Mouse (Mus musculus) layer of hippocampus, adult 11-12 months (tissue): ENCODE data around the gene Rab39.
A peak's percentile ranks its signal among the peaks of the same experiment; 100 is the strongest.

Source experiments
- DNase-seq: peaks from one replicate; pipeline ENCODE4 v3.0.0; 2022; ENCODE audit warnings: low spot score

Rab39 gene

DNA sequence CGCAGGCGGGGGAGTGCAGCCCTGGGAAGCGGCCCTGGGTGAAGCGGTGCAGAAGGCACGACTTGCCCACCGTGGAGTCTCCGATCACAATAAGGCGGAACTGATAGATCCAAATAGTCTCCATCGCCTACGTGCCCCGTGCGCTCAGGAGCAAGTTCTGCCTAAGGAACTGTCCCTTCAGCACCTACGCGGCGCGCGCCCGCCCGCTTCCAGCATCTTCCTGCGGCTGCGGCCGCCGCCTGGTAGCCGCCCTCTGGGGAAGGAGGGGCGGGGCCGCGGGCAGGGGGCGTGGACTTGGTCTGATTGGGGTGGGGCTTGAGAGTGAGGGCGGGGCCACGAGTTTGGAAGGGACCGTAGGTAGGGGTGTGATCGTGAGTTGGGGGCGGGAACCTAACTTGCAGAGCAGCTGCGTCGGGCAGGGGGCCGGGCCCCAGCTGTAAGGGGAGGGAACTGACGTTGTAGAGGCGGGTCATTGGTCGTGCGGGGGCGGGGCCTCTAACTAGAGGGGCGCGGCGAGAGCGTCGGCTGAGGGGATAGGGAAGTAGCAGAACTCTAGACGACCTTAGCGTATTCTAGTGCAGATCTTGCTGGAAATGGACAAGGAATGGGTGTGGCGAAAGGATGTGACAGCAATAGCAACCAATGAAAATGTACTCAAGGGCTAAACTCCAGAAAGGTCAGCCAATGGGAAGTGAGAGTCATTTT, at the start of gene Rab39:
Gene Rab39 (minus strand): TSS at position 241 of the 705 bp plus-strand sequence.
- DNase-seq: peak; percentile 84

DNA sequence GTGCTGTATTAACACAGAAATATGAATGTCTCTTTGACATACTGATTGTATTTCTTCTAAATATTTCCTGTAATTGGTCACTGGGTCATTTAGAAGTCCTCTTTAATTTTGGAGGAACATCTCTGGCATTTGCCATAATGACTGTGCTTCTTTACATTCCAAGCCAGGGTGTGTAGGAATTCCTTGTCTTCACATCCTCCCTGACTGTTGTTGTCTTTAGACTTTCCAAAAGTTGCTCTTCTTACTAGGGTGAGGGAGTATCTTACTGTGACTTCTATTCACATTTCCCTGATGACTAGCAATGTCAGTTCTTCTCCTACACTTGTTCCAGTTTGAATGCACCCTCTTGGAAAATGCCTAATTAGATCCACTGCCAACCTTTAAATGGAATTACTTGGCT, 48.8 kb upstream of the Rab39 start:
- DNase-seq: no peak

DNA sequence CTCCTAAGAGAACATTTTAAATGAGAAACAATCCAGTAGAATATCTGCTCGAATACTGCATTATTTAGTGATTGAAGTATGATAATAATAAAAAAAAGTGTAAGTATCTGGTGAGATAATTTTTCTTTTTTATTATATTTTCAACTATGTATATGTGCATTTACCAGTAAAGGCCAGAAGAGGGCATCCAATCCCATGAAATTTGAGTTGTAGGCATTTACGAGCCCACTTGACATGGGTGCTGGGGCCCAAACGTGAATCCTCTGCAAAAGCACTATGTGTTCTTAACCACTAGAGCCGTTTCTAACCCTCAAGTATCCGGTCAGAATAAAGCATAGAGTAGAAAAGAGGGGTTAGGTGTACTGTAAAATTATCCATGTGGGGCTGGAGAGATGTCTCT, 44.9 kb upstream of the Rab39 start:
- no peak for DNase-seq

- no peak for DNase-seq
Observed at GRCm38 (mm10) chr9:53750411-53750810, 44.4 kb upstream of the Rab39 start.

DNA sequence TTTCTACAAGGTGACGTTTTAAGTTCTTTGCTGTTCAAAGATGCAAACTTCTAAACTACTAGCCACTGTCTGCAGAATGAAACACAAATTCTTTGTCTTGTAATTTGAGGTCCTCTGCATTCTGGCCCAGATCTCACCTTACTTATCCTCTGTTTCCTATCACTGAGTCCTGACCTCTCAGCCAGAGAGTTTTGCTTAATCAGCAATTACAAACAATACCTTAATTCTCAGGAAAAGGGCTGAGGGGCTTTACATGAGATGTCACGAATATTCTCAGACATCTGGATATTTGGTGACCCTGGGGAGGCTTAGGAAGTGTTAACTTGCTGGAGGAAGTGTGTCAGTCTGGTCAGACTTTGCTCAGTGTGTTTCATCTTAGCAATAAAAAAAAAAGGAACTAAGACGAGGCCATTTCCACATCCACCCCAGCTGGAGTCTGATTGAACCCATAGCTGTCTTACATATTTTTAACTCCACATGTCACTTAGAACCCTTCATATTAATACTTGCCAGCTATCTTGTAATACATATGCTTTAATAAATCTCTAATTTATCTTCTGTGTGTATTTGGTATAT, 34.9 kb upstream of the Rab39 start:
- no peak for DNase-seq

GRCm38 (mm10) chr9:53705491-53705991, 491 bp downstream of the Rab39 start:
- DNase-seq: peak; percentile 43

- DNase-seq: no peak
Observed at GRCm38 (mm10) chr9:53702991-53703390, 3.0 kb downstream of the Rab39 start.

GRCm38 (mm10) chr9:53700496-53700895, 5.5 kb downstream of the Rab39 start:
- peak; percentile 9 for DNase-seq

DNA sequence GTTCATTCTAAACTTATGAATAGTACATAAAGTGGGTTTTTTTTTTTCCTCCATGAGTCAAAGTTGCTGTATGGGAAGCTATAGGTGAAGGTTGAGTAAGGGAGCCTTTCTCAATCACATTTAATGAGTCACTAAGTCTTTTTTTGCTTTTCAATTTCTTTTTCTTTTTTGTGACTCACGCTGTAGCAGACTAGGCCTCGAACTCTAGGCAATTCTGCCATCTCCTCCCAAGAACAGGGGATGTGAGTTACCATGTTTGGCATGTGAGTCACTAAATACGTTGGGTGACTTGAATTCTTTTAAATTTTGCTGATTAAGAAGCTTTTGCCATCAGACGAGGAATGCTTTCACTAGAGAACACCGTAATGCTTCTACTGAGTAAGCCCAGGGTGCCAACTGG, 10.2 kb downstream of the Rab39 start:
- no peak for DNase-seq

GRCm38 (mm10) chr9:53693718-53694117, 12.3 kb downstream of the Rab39 start:
- DNase-seq: no peak

GRCm38 (mm10) chr9:53691745-53692670, 14.0 kb downstream of the Rab39 start:
- DNase-seq: no peak

- no peak for DNase-seq
Observed at GRCm38 (mm10) chr9:53680851-53681250, 25.2 kb downstream of the Rab39 start.

DNA sequence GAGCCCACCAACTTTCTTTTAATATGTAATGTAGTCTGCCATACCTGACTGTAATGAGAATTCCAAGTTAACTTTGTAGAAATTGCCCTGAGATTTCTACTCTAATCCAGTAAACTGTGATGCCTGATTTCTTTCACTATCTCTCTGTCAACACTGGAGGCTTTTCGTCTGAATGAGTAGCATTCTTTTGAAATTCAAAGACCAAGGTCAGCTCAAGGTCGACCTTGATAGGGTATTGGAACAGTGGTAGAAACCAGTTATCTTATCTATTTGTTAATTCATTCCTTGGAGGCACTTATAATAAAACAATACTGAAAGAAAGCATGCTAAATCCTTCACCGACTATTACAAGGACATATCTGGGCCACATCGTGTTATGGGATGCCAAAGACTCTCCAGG, 29.1 kb downstream of the Rab39 start:
- DNase-seq: no peak

- DNase-seq: peak; percentile 77
Observed at GRCm38 (mm10) chr9:53673571-53673970, 32.5 kb downstream of the Rab39 start.

GRCm38 (mm10) chr9:53669680-53670219, 36.3 kb downstream of the Rab39 start, which contains the start of gene Cul5:
Gene Cul5, minus strand, starts transcription at chr9:53670014.
- DNase-seq: peak; percentile 38

- peak; percentile 94 for DNase-seq
Observed at GRCm38 (mm10) chr9:53667020-53667669, 38.9 kb downstream of the Rab39 start.

GRCm38 (mm10) chr9:53666665-53667019, 39.4 kb downstream of the Rab39 start:
- no peak for DNase-seq

GRCm38 (mm10) chr9:53665428-53665827, 40.6 kb downstream of the Rab39 start:
- DNase-seq: no peak

DNA sequence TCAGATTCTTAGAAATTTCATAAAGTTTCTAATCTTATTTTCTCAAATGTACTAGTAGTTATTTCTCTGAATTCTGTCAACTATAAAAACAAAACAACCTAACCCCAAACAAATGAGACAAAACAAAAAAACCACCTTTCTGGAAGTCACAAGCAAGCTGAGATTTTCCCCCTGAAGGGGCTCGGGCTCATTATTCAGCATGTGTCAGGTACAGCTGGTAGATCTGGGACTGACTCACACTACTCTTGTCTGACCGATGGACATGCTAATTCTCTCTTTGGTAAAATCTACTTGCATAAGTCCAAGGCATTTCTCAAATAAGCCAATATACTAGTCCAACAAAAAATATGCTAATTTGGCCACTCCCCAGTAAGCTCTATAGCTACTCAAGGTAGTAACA, 41.2 kb downstream of the Rab39 start:
- DNase-seq: no peak

- no peak for DNase-seq
Observed at GRCm38 (mm10) chr9:53634796-53635195, 71.2 kb downstream of the Rab39 start.
